In the genomic region with DNA sequence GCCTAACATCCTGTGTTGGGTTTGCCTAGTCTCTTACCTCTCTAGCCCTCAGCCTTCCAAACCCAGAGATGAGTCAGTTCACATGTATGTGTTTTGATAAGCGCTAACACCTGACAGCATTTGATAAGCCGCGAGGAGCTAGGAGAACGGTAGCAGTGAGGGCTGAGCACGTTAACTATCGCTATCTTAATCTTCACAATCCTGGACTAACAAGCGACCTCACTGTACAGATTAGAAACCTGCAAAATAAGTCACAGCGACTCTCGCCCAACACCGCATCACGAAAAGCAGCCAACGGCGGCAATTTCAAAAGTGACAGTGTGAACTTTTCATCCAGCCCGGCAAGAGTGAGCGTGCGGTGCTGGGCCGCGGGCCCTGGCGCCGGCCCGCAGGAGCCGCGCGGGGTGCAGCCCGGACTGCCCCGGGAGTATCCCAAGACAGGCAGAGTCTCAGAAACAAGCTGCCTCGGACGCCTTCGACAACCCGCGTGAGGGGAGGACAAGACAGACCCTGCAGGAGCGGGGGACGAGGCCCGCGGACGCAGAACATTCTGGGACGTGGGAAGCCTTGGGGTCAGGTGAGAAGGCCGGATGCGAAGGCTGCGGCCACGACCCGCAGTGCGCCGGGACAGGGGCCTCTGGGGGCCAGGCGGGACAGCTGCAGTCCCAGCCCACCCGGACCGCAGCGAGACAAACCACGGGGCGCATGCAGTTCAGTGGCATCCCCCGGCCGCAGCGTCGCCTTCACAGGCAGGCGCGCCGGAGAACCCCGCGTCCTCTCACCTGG, we compare ENCODE assay signal across 8 mouse cellular contexts. TPM values are rescaled to one million over a fixed set of nuclear protein-coding genes. Genes with fewer than 3 reads are reported as not detected.
DNase-seq lines count a peak whose midpoint lies in the region; ATAC-seq and TF ChIP-seq lines count a peak whose summit lies in the region.

No protein-coding gene starts in this region.

- 1% methylated on average over 59 of the region's 59 CpGs for WGBS in limb, embryonic 11.5 days

- peaks cover 5% of the 10 kb centered on the region for H3K79me2 ChIP-seq in myocyte (ENCODE audit: control insufficient read depth, insufficient read depth)

- H3ac ChIP-seq in myocyte (ENCODE audit: control insufficient read depth, insufficient read length): peak overlapping the region; percentile 48

- no peaks in the 10 kb centered on the region for H3K36me3 ChIP-seq in limb, embryonic 11.5 days (ENCODE audit: control insufficient read depth, insufficient read depth, low read length)
- H3K36me3 ChIP-seq in myocyte (ENCODE audit: control insufficient read depth, insufficient read depth): peaks cover 4% of the 10 kb centered on the region

- peak overlapping the region; percentile 80 for H3K4me3 ChIP-seq in embryonic fibroblast, embryonic 13.5 days (ENCODE audit: insufficient read depth, low read length)
- peak overlapping the region; percentile 97 for H3K4me3 ChIP-seq in limb, embryonic 11.5 days (ENCODE audit: low read depth, low read length)
- peak overlapping the region; percentile 92 for H3K4me3 ChIP-seq in myocyte

- ATAC-seq in limb, embryonic 11.5 days (ENCODE audit: insufficient number of reproducible peaks, low FRiP score, low TSS enrichment, low read depth): peak; percentile 72

- no peak for TF ChIP-seq CTCF in embryonic fibroblast, embryonic 13.5 days (IDR thresholded peaks at IDR 0.05; ENCODE audit: borderline replicate concordance, insufficient read depth, low read length)

- peaks cover 5% of the 10 kb centered on the region for H3K4me1 ChIP-seq in embryonic fibroblast, embryonic 13.5 days (ENCODE audit: control insufficient read depth, insufficient read depth, low read length)
- peaks cover 6% of the 10 kb centered on the region; the same call in 1 of the 2 replicates for H3K4me1 ChIP-seq in limb, embryonic 11.5 days (ENCODE audit: control insufficient read depth, insufficient read depth, low read length)

- no peaks in the 10 kb centered on the region for H3K9me3 ChIP-seq in limb, embryonic 11.5 days (ENCODE audit: control insufficient read depth, low read length)

- DNase-seq in layer of hippocampus, adult 8-10 months (ENCODE audit: low spot score in 2 of 2): peak; percentile 8 to 18
- no peak for DNase-seq in layer of hippocampus, postnatal 14 days (ENCODE audit: low spot score in 2 of 2)
- peak; percentile 22 for DNase-seq in MEL-GATA-1-ER (ENCODE audit: extremely low read depth, low read depth)
- no peak for DNase-seq in limb, embryonic 11.5 days (ENCODE audit: low spot score)
- no peak for DNase-seq in urinary bladder, adult 2 months (ENCODE audit: low spot score)
- DNase-seq in adrenal gland, adult 2 months: no peak

- no peaks in the 10 kb centered on the region for H3K27me3 ChIP-seq in limb, embryonic 11.5 days (ENCODE audit: control insufficient read depth, insufficient read depth, low read length)
- H3K27me3 ChIP-seq in myocyte (ENCODE audit: control insufficient read depth, insufficient read depth, insufficient read length): no peaks in the 10 kb centered on the region

- no peak for TF ChIP-seq POLR2A in embryonic fibroblast, embryonic 13.5 days (IDR thresholded peaks at IDR 0.05; ENCODE audit: low read depth, low read length)
- no peak for TF ChIP-seq POLR2A in myocyte (IDR thresholded peaks at IDR 0.05; ENCODE audit: insufficient read length, low read depth)

- no peak overlapping the region for H3K27ac ChIP-seq in embryonic fibroblast, embryonic 13.5 days (ENCODE audit: insufficient read depth, low read length)
- peak overlapping the region; percentile 75 for H3K27ac ChIP-seq in limb, embryonic 11.5 days (replicated peaks; ENCODE audit: low read depth, low read length)

- peak overlapping the region; percentile 93 for H3K4me2 ChIP-seq in limb, embryonic 11.5 days (ENCODE audit: low read depth, severe bottlenecking)
- H3K4me2 ChIP-seq in myocyte (ENCODE audit: low read depth): peak overlapping the region; percentile 95

- peak overlapping the region; percentile 83 for H3K9ac ChIP-seq in limb, embryonic 11.5 days (ENCODE audit: low read length)

TF ChIP-seq in myocyte, 11 proteins besides CTCF, POLR2A, EP300 and RAD21:
- no peak for TF ChIP-seq SRF (IDR thresholded peaks at IDR 0.05; ENCODE audit: control insufficient read depth, insufficient read length, low read depth)
- TF ChIP-seq REST (IDR thresholded peaks at IDR 0.05; ENCODE audit: insufficient read depth, insufficient read length): no peak
- peak; percentile 80 for TF ChIP-seq E2F4 (IDR thresholded peaks at IDR 0.05; ENCODE audit: insufficient read depth)
- TF ChIP-seq MYOD1 (IDR thresholded peaks at IDR 0.05; ENCODE audit: control insufficient read depth in 1 of 3, insufficient read length in 2 of 3, low read depth in 2 of 3): peak in 2 of 3 experiments; percentile 37 to 51
- TF ChIP-seq CEBPB (IDR thresholded peaks at IDR 0.05; ENCODE audit: insufficient read depth, poor library complexity, severe bottlenecking): no peak
- TF ChIP-seq TCF12 (IDR thresholded peaks at IDR 0.05; ENCODE audit: insufficient read depth, poor library complexity, severe bottlenecking): no peak
- no peak for TF ChIP-seq TCF3 (IDR thresholded peaks at IDR 0.05; ENCODE audit: insufficient read length, low read depth)
- no peak for TF ChIP-seq MAX (IDR thresholded peaks at IDR 0.05; ENCODE audit: low read depth)
- TF ChIP-seq MYOG (IDR thresholded peaks at IDR 0.05; ENCODE audit: control insufficient read depth in 1 of 3, insufficient read depth in 1 of 3, insufficient read length in 2 of 3, low read depth in 2 of 3): peak in 1 of 3 experiments; percentile 41

RNA-seq across cellular contexts. Expression of gene Ublcp1, which starts 0.5 kb away (rescaled TPM):
- total RNA-seq in layer of hippocampus, adult 8-10 months (2022): 10 to 100 TPM; 47.9 to 53.0 (median 48.9) TPM
- total RNA-seq in layer of hippocampus, postnatal 14 days (2021): 10 to 100 TPM; 42.9 to 46.1 TPM
- 53.5 and 75.4 TPM in 2 replicates for polyA plus RNA-seq in embryonic fibroblast, embryonic 13.5 days (2011; ENCODE audit: insufficient read length, low read depth, missing spikeins)
- 76.7 and 76.8 TPM in 2 replicates for polyA plus RNA-seq in limb, embryonic 11.5 days (2014; fragmentation: Nextera tagmentation; extraction: Ambion mirVana)
- polyA plus RNA-seq in myocyte (2012; fragmentation: generic; extraction: Trizol): 13.0 TPM
- polyA plus RNA-seq in urinary bladder, adult 2 months (2012; rRNA removed): 43.9 and 50.8 TPM in 2 replicates
- 10 to 100 TPM; 34.3 to 47.8 TPM for total RNA-seq in adrenal gland, adult 2 months (2021)
- 1.6 and 2.3 TPM in 2 replicates for polyA plus RNA-seq in adrenal gland, adult 2 months (2012; rRNA removed)

RNA-seq across cellular contexts. Expression of gene Rnf145, which starts 48.9 kb away (rescaled TPM):
- total RNA-seq in layer of hippocampus, adult 8-10 months (2022): 100 to 1,000 TPM in 1 of 4 experiments, 10 to 100 TPM in 3; 77.6 to 108 (median 86.9) TPM
- total RNA-seq in layer of hippocampus, postnatal 14 days (2021): 100 to 1,000 TPM; 102 to 103 TPM
- polyA plus RNA-seq in embryonic fibroblast, embryonic 13.5 days (2011; ENCODE audit: insufficient read length, low read depth, missing spikeins): 56.8 and 64.8 TPM in 2 replicates
- 95.3 and 96.1 TPM in 2 replicates for polyA plus RNA-seq in limb, embryonic 11.5 days (2014; fragmentation: Nextera tagmentation; extraction: Ambion mirVana)
- 63.6 TPM for polyA plus RNA-seq in myocyte (2012; fragmentation: generic; extraction: Trizol)
- 89.3 and 99.8 TPM in 2 replicates for polyA plus RNA-seq in urinary bladder, adult 2 months (2012; rRNA removed)
- total RNA-seq in adrenal gland, adult 2 months (2021): 10 to 100 TPM; 62.2 to 75.5 TPM
- 204 and 238 TPM in 2 replicates for polyA plus RNA-seq in adrenal gland, adult 2 months (2012; rRNA removed)

Comparison
In these comparisons a context has a peak if more than half of its experiments do, and no peak if none do; other contexts are left out.
1. DNase-seq: peak in layer of hippocampus, adult 8-10 months (2 of 2) and MEL-GATA-1-ER (single experiment); none in layer of hippocampus, postnatal 14 days (0 of 2), limb, embryonic 11.5 days (single experiment), urinary bladder, adult 2 months (single experiment) and adrenal gland, adult 2 months (single experiment).
2. Peak in every context shown above with its lines, with median percentiles within 50 percentile points of each other: H3K4me3 ChIP-seq.